Mouse (Mus musculus) adrenal gland, adult (tissue): ENCODE data around the gene Flvcr1.
"Not testable (repeated sequence)": the region's sequence is repeated elsewhere in the genome, so short reads cannot be mapped to it uniquely, and the experiment has no call there.

Source experiments
- DNase-seq, 2 experiments: peaks; one replicate each; pipeline ENCODE4 v3.0.0; 2022 to 2023; ENCODE audit warnings: low spot score in 1 of 2; ENCODE audit not compliant: inconsistent age in 2 of 2

Gene Flvcr1

GRCm38 (mm10) chr1:191041352-191041751 lies 15.4 kb upstream of the Flvcr1 start:
- DNase-seq: no peak

GRCm38 (mm10) chr1:191037999-191038398 lies 12.0 kb upstream of the Flvcr1 start:
- DNase-seq: no peak

GRCm38 (mm10) chr1:191036554-191037334 lies 10.8 kb upstream of the Flvcr1 start, which contains the start of gene Spata45:
TSS of gene Spata45 (plus strand) at chr1:191036639.
- no peak for DNase-seq

- no peak for DNase-seq
Measured at GRCm38 (mm10) chr1:191035649-191036048, 9.7 kb upstream of the Flvcr1 start.

GRCm38 (mm10) chr1:191030922-191031425 lies 5.0 kb upstream of the Flvcr1 start:
- DNase-seq: peak; percentile 14 to 47

- no peak for DNase-seq
Measured at GRCm38 (mm10) chr1:191030182-191030581, 4.2 kb upstream of the Flvcr1 start.

GRCm38 (mm10) chr1:191025016-191026012 lies 644 bp downstream of the Flvcr1 start:
- no peak for DNase-seq

GRCm38 (mm10) chr1:191023806-191024205 lies 2.2 kb downstream of the Flvcr1 start:
- DNase-seq: not testable (repeated sequence)

- no peak for DNase-seq
Measured at GRCm38 (mm10) chr1:191023140-191023539, 2.8 kb downstream of the Flvcr1 start.

GRCm38 (mm10) chr1:191021016-191021415 lies 4.9 kb downstream of the Flvcr1 start:
- DNase-seq: no peak

GRCm38 (mm10) chr1:191020217-191020924 lies 5.6 kb downstream of the Flvcr1 start:
- DNase-seq: no peak

GRCm38 (mm10) chr1:191019803-191020202 lies 6.2 kb downstream of the Flvcr1 start:
- DNase-seq: no peak

- no peak for DNase-seq
Measured at GRCm38 (mm10) chr1:191014271-191014670, 11.7 kb downstream of the Flvcr1 start.

- DNase-seq: no peak
Measured at GRCm38 (mm10) chr1:191008707-191009106, 17.3 kb downstream of the Flvcr1 start.

GRCm38 (mm10) chr1:191002201-191002600 lies 23.8 kb downstream of the Flvcr1 start:
- DNase-seq: peak in 1 of 2 experiments; percentile 56

- DNase-seq: no peak
Measured at GRCm38 (mm10) chr1:191000686-191001085, 25.3 kb downstream of the Flvcr1 start.

GRCm38 (mm10) chr1:190998027-190998426 lies 27.9 kb downstream of the Flvcr1 start:
- no peak for DNase-seq

GRCm38 (mm10) chr1:190996346-190996877 lies 29.5 kb downstream of the Flvcr1 start:
- DNase-seq: peak; percentile 57 to 66

- DNase-seq: peak; percentile 61 to 84
Measured at GRCm38 (mm10) chr1:190995548-190995947, 30.4 kb downstream of the Flvcr1 start.

GRCm38 (mm10) chr1:190989437-190990082 lies 36.4 kb downstream of the Flvcr1 start:
- DNase-seq: peak in 1 of 2 experiments; percentile 31
